Mouse (Mus musculus): Measurements from ENCODE around the gene Pdp2. TPM values are rescaled to one million over a fixed set of nuclear protein-coding genes. Genes with fewer than 3 reads are reported as not detected.

The Pdp2 gene
- total RNA-seq, 2 experiments from 2014 or later, result 6.1 to 6.8 TPM

GRCm38 (mm10) chr8:104595773-104596536 is 4.7 kb downstream of the Pdp2 start:
- peak; percentile 61 for ATAC-seq (ENCODE audit: poor library complexity, severe bottlenecking)

GRCm38 (mm10) chr8:104597656-104598055 is 6.4 kb downstream of the Pdp2 start:
- ATAC-seq (ENCODE audit: poor library complexity, severe bottlenecking), result no peak

GRCm38 (mm10) chr8:104598496-104598895 is 7.2 kb downstream of the Pdp2 start:
- ATAC-seq (ENCODE audit: poor library complexity, severe bottlenecking), result no peak

GRCm38 (mm10) chr8:104601386-104601785 is 10.1 kb downstream of the Pdp2 start:
- ATAC-seq (ENCODE audit: poor library complexity, severe bottlenecking), result no peak

- 0 out of 2 replicates have a peak, but pooled peaks have one; percentile 8 for ATAC-seq (ENCODE audit: poor library complexity, severe bottlenecking)
These were observed 10.7 kb downstream of the Pdp2 start for GRCm38 (mm10) chr8:104601941-104602371.

GRCm38 (mm10) chr8:104602468-104603244 is 11.4 kb downstream of the Pdp2 start:
- peak; percentile 99 for ATAC-seq (ENCODE audit: poor library complexity, severe bottlenecking)

GRCm38 (mm10) chr8:104603245-104603593 is 12.0 kb downstream of the Pdp2 start:
- no peak for ATAC-seq (ENCODE audit: poor library complexity, severe bottlenecking)

- no peak for ATAC-seq (ENCODE audit: poor library complexity, severe bottlenecking)
These were observed 15.1 kb downstream of the Pdp2 start for GRCm38 (mm10) chr8:104606329-104606728.

- ATAC-seq (ENCODE audit: poor library complexity, severe bottlenecking), result no peak
These were observed 16.7 kb downstream of the Pdp2 start for GRCm38 (mm10) chr8:104607944-104608343.

GRCm38 (mm10) chr8:104609222-104609621 is 18.0 kb downstream of the Pdp2 start:
- no peak for ATAC-seq (ENCODE audit: poor library complexity, severe bottlenecking)

GRCm38 (mm10) chr8:104610185-104610766 is 19.0 kb downstream of the Pdp2 start:
- ATAC-seq (ENCODE audit: poor library complexity, severe bottlenecking), result no peak

- no peak for ATAC-seq (ENCODE audit: poor library complexity, severe bottlenecking)
These were observed 20.4 kb downstream of the Pdp2 start for GRCm38 (mm10) chr8:104611613-104612012.

- ATAC-seq (ENCODE audit: poor library complexity, severe bottlenecking), result no peak
These were observed 21.9 kb downstream of the Pdp2 start for GRCm38 (mm10) chr8:104613119-104613518.

- ATAC-seq (ENCODE audit: poor library complexity, severe bottlenecking), result no peak
These were observed 29.5 kb downstream of the Pdp2 start for GRCm38 (mm10) chr8:104620765-104621164.

GRCm38 (mm10) chr8:104624161-104624560 is 32.9 kb downstream of the Pdp2 start, which contains the start of gene Cdh16:
Cdh16 (minus strand) TSS chr8:104624396.
- ATAC-seq (ENCODE audit: poor library complexity, severe bottlenecking), result no peak

- ATAC-seq (ENCODE audit: poor library complexity, severe bottlenecking), result no peak
These were observed 36.0 kb downstream of the Pdp2 start for GRCm38 (mm10) chr8:104627065-104627740.

- ATAC-seq (ENCODE audit: poor library complexity, severe bottlenecking), result no peak
These were observed 37.2 kb downstream of the Pdp2 start for GRCm38 (mm10) chr8:104628402-104628801.

GRCm38 (mm10) chr8:104629306-104630110 is 38.3 kb downstream of the Pdp2 start:
- no peak for ATAC-seq (ENCODE audit: poor library complexity, severe bottlenecking)

- ATAC-seq (ENCODE audit: poor library complexity, severe bottlenecking), result no peak
These were observed 38.8 kb downstream of the Pdp2 start for GRCm38 (mm10) chr8:104630111-104630479.

- peak; percentile 28 for ATAC-seq (ENCODE audit: poor library complexity, severe bottlenecking)
These were observed 39.3 kb downstream of the Pdp2 start for GRCm38 (mm10) chr8:104630574-104630973.
